Mouse (Mus musculus) CH12.LX (cell line): ENCODE measurements around the gene Bmp8a. TPM values are rescaled to one million over a fixed set of nuclear protein-coding genes. Genes with fewer than 3 reads are reported as not detected.

Experiments used
- DNase-seq: peaks from one replicate; pipeline ENCODE4 v3.0.0-alpha.2; 2013; ENCODE audit errors: extremely low read depth
- H3K27ac ChIP-seq: 2 replicates; pipeline ENCODE4 v1.5.1; 2012; ENCODE audit warnings: low read depth, mild to moderate bottlenecking, control low read depth, moderate library complexity; ENCODE audit not compliant: insufficient read depth
- H3K27me3 ChIP-seq: replicated peaks from 2 replicates; pipeline ENCODE3; 2012; ENCODE audit warnings: inconsistent platforms
- H3K36me3 ChIP-seq, 2 experiments: replicated peaks in 1 of 2; 2 replicates each; pipeline versions ENCODE3 to v1.6.1; 2012; ENCODE audit warnings: inconsistent platforms in 1 of 2, low read length in 1 of 2, mild to moderate bottlenecking in 1 of 2, mixed read lengths in 1 of 2, moderate library complexity in 1 of 2; ENCODE audit not compliant: control insufficient read depth in 1 of 2, insufficient read depth in 1 of 2
- H3K4me1 ChIP-seq, 2 experiments: 2 replicates each; pipeline ENCODE4 v1.6.1; 2012; ENCODE audit warnings: inconsistent platforms in 1 of 2, moderate library complexity in 1 of 2; ENCODE audit not compliant: insufficient read depth in 2 of 2, control insufficient read depth in 1 of 2
- H3K4me2 ChIP-seq: 2 replicates; pipeline ENCODE4 v1.6.1; 2012; ENCODE audit warnings: low read depth, mild to moderate bottlenecking, control low read depth; ENCODE audit not compliant: poor library complexity, insufficient read depth, severe bottlenecking
- H3K4me3 ChIP-seq, 3 experiments: fragments of 150-350 bp in 1 of 3; sonication (generic) in 1 of 3; replicated peaks in 1 of 3; 2 replicates each; pipeline versions ENCODE3 to v1.5.1; 2011 to 2012; ENCODE audit warnings: low read depth in 2 of 3, low read length in 2 of 3, mild to moderate bottlenecking in 2 of 3, moderate library complexity in 2 of 3, control low read depth in 1 of 3, improper control_type of control experiment in 1 of 3, inconsistent platforms in 1 of 3, mixed read lengths in 1 of 3; ENCODE audit not compliant: poor library complexity in 1 of 3
- H3K79me2 ChIP-seq: replicated peaks from 2 replicates; pipeline ENCODE4 v1.6.1; 2012; ENCODE audit warnings: mild to moderate bottlenecking, moderate library complexity; ENCODE audit not compliant: control insufficient read depth, poor library complexity, insufficient read depth, severe bottlenecking; ENCODE audit errors: extremely low read depth
- H3K9ac ChIP-seq: 2 replicates; pipeline ENCODE4 v1.6.1; 2012; ENCODE audit warnings: low read depth, mild to moderate bottlenecking, control low read depth, moderate library complexity; ENCODE audit not compliant: insufficient read depth
- H3K9me3 ChIP-seq: replicated peaks from 2 replicates; pipeline ENCODE3; 2012; ENCODE audit warnings: low read length, inconsistent platforms, mixed read lengths
- CHD1 ChIP-seq: IDR thresholded peaks from 2 replicates; pipeline ENCODE4 v1.6.1; 2012; ENCODE audit warnings: low read depth, low read length, improper control_type of control experiment, inconsistent platforms
- CTCF ChIP-seq, 2 experiments: IDR thresholded peaks in 1 of 2; conservative IDR thresholded peaks in 1 of 2; 2 replicates each; pipeline ENCODE4 v1.5.1; 2011 to 2012; ENCODE audit warnings: low read depth in 2 of 2, low read length in 2 of 2, improper control_type of control experiment in 1 of 2, inconsistent platforms in 1 of 2, mild to moderate bottlenecking in 1 of 2, moderate library complexity in 1 of 2
- E2F4 ChIP-seq: IDR thresholded peaks from 2 replicates; pipeline ENCODE4 v1.6.1; 2011; ENCODE audit warnings: low read depth, low read length, improper control_type of control experiment; ENCODE audit not compliant: insufficient replicate concordance
- GABPA ChIP-seq: IDR thresholded peaks from 2 replicates; pipeline ENCODE4 v1.6.1; 2012; ENCODE audit warnings: low read depth, low read length, improper control_type of control experiment, inconsistent platforms; ENCODE audit not compliant: insufficient replicate concordance
- HCFC1 ChIP-seq: IDR thresholded peaks from 2 replicates; pipeline ENCODE4 v1.6.1; 2012; ENCODE audit warnings: low read depth, mild to moderate bottlenecking, inconsistent platforms, low read length, improper control_type of control experiment
- JUND ChIP-seq: conservative IDR thresholded peaks from 2 replicates; pipeline ENCODE4 v1.6.1; 2011; ENCODE audit warnings: low read depth, low read length, improper control_type of control experiment
- MAX ChIP-seq: IDR thresholded peaks from 2 replicates; pipeline ENCODE4 v1.6.1; 2011; ENCODE audit warnings: low read length, improper control_type of control experiment
- MEF2A ChIP-seq: IDR thresholded peaks from 2 replicates; pipeline ENCODE4 v1.6.1; 2014; ENCODE audit warnings: low read depth, mild to moderate bottlenecking, inconsistent platforms, low read length, improper control_type of control experiment, borderline replicate concordance
- MYC ChIP-seq: IDR thresholded peaks from 2 replicates; pipeline ENCODE4 v1.6.1; 2011; ENCODE audit warnings: low read depth, mild to moderate bottlenecking, improper control_type of control experiment, low read length
- NELFE ChIP-seq: IDR thresholded peaks from 2 replicates; pipeline ENCODE4 v1.6.1; 2011; ENCODE audit warnings: low read depth, low read length, improper control_type of control experiment
- PAX5 ChIP-seq: IDR thresholded peaks from 2 replicates; pipeline ENCODE4 v1.6.1; 2012; ENCODE audit warnings: low read length, inconsistent platforms, mixed read lengths
- POLR2AphosphoS2 ChIP-seq: IDR thresholded peaks from 2 replicates; pipeline ENCODE4 v1.6.1; 2011; ENCODE audit warnings: low read depth, low read length, improper control_type of control experiment
- SIN3A ChIP-seq: IDR thresholded peaks from 2 replicates; pipeline ENCODE4 v1.6.1; 2012; ENCODE audit warnings: low read length, improper control_type of control experiment, inconsistent platforms
- TCF12 ChIP-seq: IDR thresholded peaks from 2 replicates; pipeline ENCODE4 v1.6.1; 2014; ENCODE audit warnings: low read depth, mild to moderate bottlenecking, inconsistent platforms, low read length, improper control_type of control experiment
- ZMIZ1 ChIP-seq: IDR thresholded peaks from 2 replicates; pipeline ENCODE4 v1.6.1; 2012; ENCODE audit warnings: low read depth, mild to moderate bottlenecking, inconsistent platforms, low read length, improper control_type of control experiment
- dilution Hi-C: fragments of 300-500 bp; cut with MboI; formaldehyde crosslinking; loops from 2 replicates; pipeline ENCODE4 v1.14.3; 2020; ENCODE audit warnings: low sequenced_read_pairs; ENCODE audit not compliant: extremely low pct_unique_long_range_greater_than_20kb, extremely low pct_ligation_motif_present
- in situ Hi-C: fragments of 300-500 bp; cut with MboI; formaldehyde crosslinking; loops from 3 replicates; pipeline ENCODE4 v1.14.3; 2019; ENCODE audit warnings: low sequenced_read_pairs, low pct_ligation_motif_present, low pct_unique_long_range_greater_than_20kb, mixed read lengths
- polyA plus RNA-seq: library from polyadenylated mRNA; unstranded; fragments of >175 nt; gene quantifications from 2 replicates; pipeline ENCODE4 v1.2.1, GENCODE M21; 2012; ENCODE audit warnings: low read depth; ENCODE audit not compliant: insufficient read length
- total RNA-seq, 2 experiments: library from RNA; depleted of rRNA; stranded (reverse); fragments of 300-350 nt in 1 of 2; fragments of >200 nt in 1 of 2; gene quantifications; 2 replicates each; pipeline ENCODE4 v1.2.3; 2012 to 2014

The Bmp8a gene
- total and polyA plus RNA-seq, 3 experiments, result 0.30 to 0.76 (median 0.68) TPM

- H3K4me1 ChIP-seq, result peaks cover 0 to 4% of the 10 kb centered on the region in 2 experiments; a peak in 2 of 4 replicates
- DNase-seq, result no peak
- H3K79me2 ChIP-seq, result no peaks in the 10 kb centered on the region
- H3K36me3 ChIP-seq, result peaks cover 58 to 86% of the 10 kb centered on the region in 2 experiments
- no peak overlapping the region for H3K4me2 ChIP-seq
- in situ Hi-C loops, result loop anchor here (25.0 kb wide), 1 partner anchor 538 kb away; no protein-coding TSS in a partner anchor
- no peak overlapping the region for H3K9ac ChIP-seq
- peaks cover 14% of the 10 kb centered on the region for H3K9me3 ChIP-seq
- no peaks in the 10 kb centered on the region for H3K27me3 ChIP-seq
- no peak overlapping the region for H3K27ac ChIP-seq
- TF ChIP-seq POLR2AphosphoS2 (no peak), SIN3A (no peak), GABPA (no peak), MEF2A (no peak), TCF12 (no peak), ZMIZ1 (no peak), NELFE (no peak), MAX (no peak), PAX5 (no peak), CTCF (conservative IDR thresholded peaks at IDR 0.05 in 1 of 2, IDR thresholded peaks at IDR 0.05 in 1 of 2; ENCODE audit: low read depth in 2 of 2, low read length in 2 of 2) (no peak), E2F4 (no peak), HCFC1 (no peak), CHD1 (no peak)
- no peak overlapping the region for H3K4me3 ChIP-seq
- dilution Hi-C loops, result no loop called here
Observed at GRCm38 (mm10) chr4:123298980-123299670, 43.9 kb downstream of the Bmp8a start.

GRCm38 (mm10) chr4:123298226-123298625 lies 44.8 kb downstream of the Bmp8a start:
- Histone ChIP-seq H3K4me2 (no peak overlapping the region), H3K4me3 (no peak overlapping the region), H3K9me3 (peaks cover 6% of the 10 kb centered on the region), H3K27me3 (no peaks in the 10 kb centered on the region), H3K79me2 (no peaks in the 10 kb centered on the region; the same call in 1 of the 2 replicates), H3K27ac (no peak overlapping the region), H3K9ac (no peak overlapping the region), H3K4me1 (peaks cover 0 to 4% of the 10 kb centered on the region in 2 experiments; a peak in 2 of 4 replicates), H3K36me3 (peaks cover 66 to 85% of the 10 kb centered on the region in 2 experiments)
- in situ Hi-C loops (loop anchor here (25.0 kb wide), 1 partner anchor 539 kb away; no protein-coding TSS in a partner anchor), dilution Hi-C loops (no loop called here)
- no peak for TF ChIP-seq ZMIZ1
- TF ChIP-seq MYC, result no peak
- no peak for TF ChIP-seq JUND
- no peak for DNase-seq
